Mouse (Mus musculus): ENCODE measurements at regions not wholly inside any gene's neighbourhood (a gene's known extent, or its start where the extent isn't known, plus 50 kb on each side); places are given as distances from the start of the nearest gene placed in this dataset.

- H3K4me1 ChIP-seq (ENCODE audit: control insufficient read depth, insufficient read depth, low read length) = no peaks in the 10 kb centered on the region
- H3K36me3 ChIP-seq (ENCODE audit: control insufficient read depth, insufficient read depth, low read length) = no peaks in the 10 kb centered on the region
- DNase-seq (ENCODE audit: low spot score, missing footprints) (no peak), ATAC-seq (ENCODE audit: low FRiP score) (no peak)
- no peaks in the 10 kb centered on the region for H3K27me3 ChIP-seq (ENCODE audit: control insufficient read depth, insufficient read depth, low read length)
- H3K27ac ChIP-seq (ENCODE audit: low read depth, low read length) = no peak overlapping the region
- H3K9me3 ChIP-seq (ENCODE audit: control insufficient read depth, low read length) = no peaks in the 10 kb centered on the region
- H3K4me3 ChIP-seq (ENCODE audit: low read depth, low read length) = no peak overlapping the region
- no peak overlapping the region for H3K4me2 ChIP-seq
- no peak overlapping the region for H3K9ac ChIP-seq (ENCODE audit: low read length)
- WGBS = 71% methylated on average over 4 of the region's 4 CpGs
Observed at GRCm38 (mm10) chr3:119995781-119996180, 211.5 kb upstream of the Ptbp2 start.

DNA sequence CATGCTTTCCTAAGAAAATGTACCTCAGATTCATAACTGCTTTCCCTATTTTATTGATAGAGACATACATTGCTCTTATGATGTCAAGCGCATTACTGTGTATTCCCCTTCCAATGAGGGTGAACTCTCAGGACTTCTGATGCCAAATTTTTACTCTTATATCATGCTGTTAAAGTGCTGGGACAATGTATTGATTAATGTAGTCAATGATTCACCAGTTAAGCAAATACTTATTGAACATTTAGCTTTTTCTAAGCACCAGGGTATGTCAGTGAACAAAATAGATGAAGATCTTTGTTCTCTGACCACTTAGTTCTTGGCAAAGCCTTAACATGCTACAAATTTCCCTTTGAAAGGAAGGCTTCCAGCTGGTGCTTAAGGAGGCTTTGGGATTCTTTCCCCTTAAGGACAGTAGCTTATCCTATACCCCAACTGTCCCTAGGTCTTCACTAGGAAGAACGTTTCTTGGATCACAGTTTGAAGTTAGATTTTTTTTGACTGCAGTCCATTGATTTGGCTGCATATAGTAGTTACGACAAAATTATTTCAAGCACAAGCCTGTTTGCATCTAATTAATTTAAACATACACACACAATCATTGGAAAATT, 203.1 kb upstream of the Ptbp2 start:
- no peaks in the 10 kb centered on the region for H3K36me3 ChIP-seq (ENCODE audit: control insufficient read depth, insufficient read depth, low read length)
- H3K27ac ChIP-seq (ENCODE audit: low read depth, low read length) = no peak overlapping the region
- DNase-seq (ENCODE audit: low spot score, missing footprints) (no peak), ATAC-seq (ENCODE audit: low FRiP score) (no peak)
- H3K9me3 ChIP-seq (ENCODE audit: control insufficient read depth, low read length) = no peaks in the 10 kb centered on the region
- H3K9ac ChIP-seq (ENCODE audit: low read length) = no peak overlapping the region
- no peak overlapping the region for H3K4me3 ChIP-seq (ENCODE audit: low read depth, low read length)
- H3K4me1 ChIP-seq (ENCODE audit: control insufficient read depth, insufficient read depth, low read length) = no peaks in the 10 kb centered on the region
- H3K27me3 ChIP-seq (ENCODE audit: control insufficient read depth, insufficient read depth, low read length) = no peaks in the 10 kb centered on the region
- no peak overlapping the region for H3K4me2 ChIP-seq
- WGBS = 62% methylated on average over 3 of the region's 3 CpGs

GRCm38 (mm10) chr3:119977349-119977748, 193.1 kb upstream of the Ptbp2 start:
- 95% methylated on average over 1 of the region's 1 CpGs for WGBS
- H3K36me3 ChIP-seq (ENCODE audit: control insufficient read depth, insufficient read depth, low read length) = no peaks in the 10 kb centered on the region
- no peak overlapping the region for H3K4me3 ChIP-seq (ENCODE audit: low read depth, low read length)
- H3K4me2 ChIP-seq = no peak overlapping the region
- no peak overlapping the region for H3K9ac ChIP-seq (ENCODE audit: low read length)
- ATAC-seq (ENCODE audit: low FRiP score) (no peak), DNase-seq (ENCODE audit: low spot score, missing footprints) (no peak)
- no peak overlapping the region for H3K27ac ChIP-seq (ENCODE audit: low read depth, low read length)
- H3K27me3 ChIP-seq (ENCODE audit: control insufficient read depth, insufficient read depth, low read length) = no peaks in the 10 kb centered on the region
- no peaks in the 10 kb centered on the region for H3K4me1 ChIP-seq (ENCODE audit: control insufficient read depth, insufficient read depth, low read length)
- no peaks in the 10 kb centered on the region for H3K9me3 ChIP-seq (ENCODE audit: control insufficient read depth, low read length)

- Histone ChIP-seq H3K9me3 (ENCODE audit: control insufficient read depth, low read length) (no peaks in the 10 kb centered on the region), H3K4me1 (ENCODE audit: control insufficient read depth, insufficient read depth, low read length) (no peaks in the 10 kb centered on the region), H3K4me3 (ENCODE audit: low read depth, low read length) (no peak overlapping the region), H3K9ac (ENCODE audit: low read length) (no peak overlapping the region), H3K27me3 (ENCODE audit: control insufficient read depth, insufficient read depth, low read length) (no peaks in the 10 kb centered on the region), H3K27ac (ENCODE audit: low read depth, low read length) (no peak overlapping the region), H3K4me2 (no peak overlapping the region), H3K36me3 (ENCODE audit: control insufficient read depth, insufficient read depth, low read length) (no peaks in the 10 kb centered on the region)
- DNase-seq (ENCODE audit: low spot score, missing footprints) (no peak), ATAC-seq (ENCODE audit: low FRiP score) (no peak)
- WGBS = 96% methylated on average over 3 of the region's 3 CpGs
Observed at GRCm38 (mm10) chr3:119976363-119976762, 192.1 kb upstream of the Ptbp2 start.

GRCm38 (mm10) chr3:119958799-119959467, 174.7 kb upstream of the Ptbp2 start:
- H3K27me3 ChIP-seq (ENCODE audit: control insufficient read depth, insufficient read depth, low read length) = no peaks in the 10 kb centered on the region; the same call in 1 of the 2 replicates
- H3K36me3 ChIP-seq (ENCODE audit: control insufficient read depth, insufficient read depth, low read length) = no peaks in the 10 kb centered on the region
- peaks cover 10% of the 10 kb centered on the region; the same call in 1 of the 2 replicates for H3K4me1 ChIP-seq (ENCODE audit: control insufficient read depth, insufficient read depth, low read length)
- DNase-seq (ENCODE audit: low spot score, missing footprints) (peak; percentile 90), ATAC-seq (ENCODE audit: low FRiP score) (peak; percentile 86)
- no peak overlapping the region for H3K4me2 ChIP-seq
- no peaks in the 10 kb centered on the region for H3K9me3 ChIP-seq (ENCODE audit: control insufficient read depth, low read length)
- 7% methylated on average over 5 of the region's 5 CpGs for WGBS
- no peak overlapping the region for H3K4me3 ChIP-seq (ENCODE audit: low read depth, low read length)
- peak overlapping the region; percentile 22; the same call in 1 of the 2 replicates for H3K27ac ChIP-seq (ENCODE audit: low read depth, low read length)
- H3K9ac ChIP-seq (ENCODE audit: low read length) = no peak overlapping the region

- no peak for DNase-seq (ENCODE audit: low spot score, missing footprints)
- peaks cover 10% of the 10 kb centered on the region; the same call in 1 of the 2 replicates for H3K4me1 ChIP-seq (ENCODE audit: control insufficient read depth, insufficient read depth, low read length)
- ATAC-seq (ENCODE audit: low FRiP score) = no peak
- H3K27me3 ChIP-seq (ENCODE audit: control insufficient read depth, insufficient read depth, low read length) = no peaks in the 10 kb centered on the region; the same call in 1 of the 2 replicates
- no peaks in the 10 kb centered on the region for H3K9me3 ChIP-seq (ENCODE audit: control insufficient read depth, low read length)
- no peak overlapping the region for H3K4me3 ChIP-seq (ENCODE audit: low read depth, low read length)
- H3K36me3 ChIP-seq (ENCODE audit: control insufficient read depth, insufficient read depth, low read length) = no peaks in the 10 kb centered on the region
- no peak overlapping the region for H3K9ac ChIP-seq (ENCODE audit: low read length)
- no peak overlapping the region for H3K4me2 ChIP-seq
- WGBS = 89% methylated on average over 8 of the region's 8 CpGs
- no peak overlapping the region for H3K27ac ChIP-seq (ENCODE audit: low read depth, low read length)
Observed at GRCm38 (mm10) chr3:119957529-119957928, 173.3 kb upstream of the Ptbp2 start.

GRCm38 (mm10) chr3:119955745-119956615, 171.7 kb upstream of the Ptbp2 start:
- Histone ChIP-seq H3K4me3 (ENCODE audit: low read depth, low read length) (no peak overlapping the region), H3K9me3 (ENCODE audit: control insufficient read depth, low read length) (no peaks in the 10 kb centered on the region), H3K4me1 (ENCODE audit: control insufficient read depth, insufficient read depth, low read length) (peaks cover 10% of the 10 kb centered on the region; the same call in 1 of the 2 replicates), H3K9ac (ENCODE audit: low read length) (no peak overlapping the region), H3K4me2 (no peak overlapping the region), H3K36me3 (ENCODE audit: control insufficient read depth, insufficient read depth, low read length) (no peaks in the 10 kb centered on the region), H3K27me3 (ENCODE audit: control insufficient read depth, insufficient read depth, low read length) (no peaks in the 10 kb centered on the region; the same call in 1 of the 2 replicates), H3K27ac (ENCODE audit: low read depth, low read length) (no peak overlapping the region)
- ATAC-seq (ENCODE audit: low FRiP score) = no peak
- DNase-seq (ENCODE audit: low spot score, missing footprints) = no peak
- WGBS = 84% methylated on average over 7 of the region's 7 CpGs

DNA sequence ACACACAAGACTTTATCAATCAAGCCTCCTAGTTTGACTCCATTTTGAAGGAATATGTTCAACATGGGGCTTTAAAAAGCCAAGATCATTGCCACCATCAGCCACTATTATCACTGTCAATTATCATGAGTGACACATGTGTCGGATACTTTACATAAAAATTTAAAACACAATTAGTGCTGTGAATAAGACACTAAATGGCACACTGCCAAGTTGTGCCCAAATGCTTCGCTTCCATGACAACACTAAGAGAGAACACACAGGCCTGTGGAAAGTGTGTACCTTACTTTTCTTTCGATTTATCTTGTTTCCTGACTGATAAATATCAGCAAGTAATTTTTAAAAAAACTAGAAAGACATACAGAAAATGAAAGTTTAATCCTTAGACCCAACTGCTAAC, 166.5 kb upstream of the Ptbp2 start:
- no peak overlapping the region for H3K27ac ChIP-seq (ENCODE audit: low read depth, low read length)

GRCm38 (mm10) chr3:119950070-119950469, 165.8 kb upstream of the Ptbp2 start:
- Histone ChIP-seq H3K4me1 (ENCODE audit: control insufficient read depth, insufficient read depth, low read length) (peaks cover 12% of the 10 kb centered on the region), H3K27ac (ENCODE audit: low read depth, low read length) (no peak overlapping the region), H3K9me3 (ENCODE audit: control insufficient read depth, low read length) (no peaks in the 10 kb centered on the region), H3K4me3 (ENCODE audit: low read depth, low read length) (no peak overlapping the region), H3K36me3 (ENCODE audit: control insufficient read depth, insufficient read depth, low read length) (no peaks in the 10 kb centered on the region), H3K27me3 (ENCODE audit: control insufficient read depth, insufficient read depth, low read length) (no peaks in the 10 kb centered on the region; the same call in 1 of the 2 replicates), H3K4me2 (no peak overlapping the region), H3K9ac (ENCODE audit: low read length) (no peak overlapping the region)
- 76% methylated on average over 2 of the region's 2 CpGs for WGBS
- DNase-seq (ENCODE audit: low spot score, missing footprints) (no peak), ATAC-seq (ENCODE audit: low FRiP score) (no peak)

More for the DNA sequence above, 166.5 kb upstream of the Ptbp2 start:
- ATAC-seq (ENCODE audit: low FRiP score) (no peak), DNase-seq (ENCODE audit: low spot score, missing footprints) (no peak)
- Histone ChIP-seq H3K36me3 (ENCODE audit: control insufficient read depth, insufficient read depth, low read length) (no peaks in the 10 kb centered on the region), H3K9me3 (ENCODE audit: control insufficient read depth, low read length) (no peaks in the 10 kb centered on the region), H3K9ac (ENCODE audit: low read length) (no peak overlapping the region), H3K4me1 (ENCODE audit: control insufficient read depth, insufficient read depth, low read length) (peaks cover 12% of the 10 kb centered on the region), H3K4me3 (ENCODE audit: low read depth, low read length) (no peak overlapping the region), H3K4me2 (no peak overlapping the region), H3K27me3 (ENCODE audit: control insufficient read depth, insufficient read depth, low read length) (no peaks in the 10 kb centered on the region; the same call in 1 of the 2 replicates)
- WGBS = 86% methylated on average over 3 of the region's 3 CpGs

Measured in midbrain, embryonic 11.5 days (tissue).